Mouse (Mus musculus): ENCODE measurements around the gene Cxcl13. TPM values are rescaled to one million over a fixed set of nuclear protein-coding genes. Genes with fewer than 3 reads are reported as not detected.
"Not testable (repeated sequence)": the region's sequence is repeated elsewhere in the genome, so short reads cannot be mapped to it uniquely, and the experiment has no call there.

Gene Cxcl13
- 0.22 and 0.24 TPM in 2 replicates for polyA plus RNA-seq (2012; rRNA removed)

DNA sequence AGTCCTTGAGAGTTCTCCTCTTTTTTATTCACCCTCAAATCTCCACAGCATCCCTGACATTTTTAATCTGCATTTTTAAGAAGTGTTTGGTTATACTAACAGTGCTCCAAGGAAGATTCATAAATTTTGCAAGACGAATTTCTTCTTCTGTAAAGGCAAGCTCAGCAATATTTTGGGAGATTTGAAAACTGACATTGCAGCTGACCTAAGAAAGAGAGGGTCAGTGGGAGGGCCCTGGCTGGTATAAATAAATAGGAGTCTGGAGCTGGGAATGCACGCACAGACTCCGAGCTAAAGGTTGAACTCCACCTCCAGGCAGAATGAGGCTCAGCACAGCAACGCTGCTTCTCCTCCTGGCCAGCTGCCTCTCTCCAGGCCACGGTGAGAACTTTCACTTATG lies at the start of gene Cxcl13:
Gene Cxcl13 (plus strand): TSS at position 301 of the 400 bp plus-strand sequence.
- no peak for DNase-seq (ENCODE audit: low read depth)

DNA sequence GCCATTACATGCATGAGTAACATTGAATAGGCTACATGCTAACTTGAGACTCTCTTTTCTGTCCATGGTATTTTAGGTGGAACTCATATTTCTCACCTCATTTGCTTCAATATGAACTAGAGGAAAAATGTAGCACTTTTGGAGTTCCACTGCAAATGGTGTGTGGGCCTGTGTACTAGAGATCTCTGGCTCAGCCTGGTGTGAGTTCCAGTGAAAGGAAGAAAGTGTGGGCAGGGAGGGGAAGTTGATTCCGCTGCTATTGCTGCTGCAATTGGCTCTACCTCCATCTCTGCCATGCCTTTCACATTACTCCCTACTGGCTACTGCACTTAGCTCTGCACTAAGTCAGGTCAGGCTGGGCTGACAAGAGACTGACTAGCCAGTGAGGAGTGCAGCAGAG lies 45.7 kb upstream of the Cxcl13 start:
- no peak for DNase-seq (ENCODE audit: low read depth)

DNA sequence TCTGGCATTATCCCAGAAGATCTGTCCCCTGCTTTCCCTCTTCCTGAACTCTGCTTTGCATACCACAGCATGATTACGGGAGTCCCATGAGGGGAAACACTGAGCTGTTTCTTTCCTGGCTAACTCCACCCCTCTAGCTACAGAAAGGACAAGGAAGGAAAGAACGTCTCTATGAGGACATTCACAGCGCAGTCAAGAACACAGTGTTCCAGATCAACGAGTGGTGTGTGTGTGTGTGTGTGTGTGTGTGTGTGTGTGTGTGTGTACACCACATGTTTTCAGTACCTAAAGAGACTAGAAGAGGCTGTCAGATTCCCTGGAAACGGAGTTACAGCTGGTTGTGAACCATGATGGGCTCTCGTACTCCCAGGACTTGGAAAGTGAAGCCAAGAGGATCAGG lies 38.3 kb upstream of the Cxcl13 start:
- DNase-seq (ENCODE audit: low read depth): no peak

DNA sequence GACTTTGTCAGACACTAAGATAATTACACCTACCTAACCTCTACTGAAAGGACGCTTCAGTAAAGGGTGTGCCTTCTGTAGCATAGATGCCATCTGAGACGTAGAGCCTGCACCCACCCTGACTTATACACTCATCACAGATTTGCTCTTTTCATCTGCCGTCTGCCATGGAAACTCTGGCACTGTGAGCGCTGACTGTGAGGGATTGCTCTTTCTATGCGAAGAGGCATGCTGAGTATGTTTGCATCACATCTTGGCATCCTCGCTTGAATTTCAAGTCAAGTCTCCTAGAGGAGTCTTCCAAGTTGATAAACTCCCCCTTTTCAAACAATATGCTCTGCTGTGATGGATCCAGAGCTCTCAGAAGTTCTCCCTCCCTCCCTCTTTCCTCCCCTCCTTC lies 32.7 kb upstream of the Cxcl13 start:
- DNase-seq (ENCODE audit: low read depth): no peak

DNA sequence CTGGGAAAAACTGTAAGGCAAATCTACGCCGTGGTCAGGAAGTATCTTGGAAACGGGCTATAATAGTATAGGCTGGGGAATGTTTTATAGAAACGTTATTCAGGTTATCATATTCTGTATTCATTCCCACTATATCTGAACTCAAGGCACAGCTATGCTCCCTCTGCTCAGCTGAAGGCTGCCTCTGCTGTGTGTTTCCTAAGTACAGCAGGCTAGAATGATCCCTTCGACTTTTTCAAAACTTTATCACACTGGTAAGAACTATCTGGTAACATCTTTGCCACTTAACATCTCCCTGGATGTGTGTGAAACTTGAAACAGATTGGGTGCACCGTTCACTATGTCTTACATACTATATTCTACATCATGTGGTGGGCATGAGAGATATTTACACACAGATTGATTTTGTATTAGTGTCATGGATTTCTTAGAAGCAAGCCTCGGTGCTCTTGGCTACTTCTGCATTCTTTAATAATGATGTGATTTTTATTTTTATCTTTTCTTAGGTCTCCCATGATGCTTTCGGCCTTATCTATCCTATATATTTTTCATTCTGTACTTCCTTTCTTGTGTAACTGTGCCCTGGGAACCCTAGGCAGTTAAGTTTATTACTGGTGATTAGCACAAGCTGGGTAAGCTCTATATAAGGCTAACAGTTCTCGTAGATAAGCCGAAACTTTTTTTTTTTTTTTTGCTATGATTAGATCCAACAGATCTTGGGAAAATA lies 31.4 kb upstream of the Cxcl13 start:
- DNase-seq (ENCODE audit: low read depth): no peak

DNA sequence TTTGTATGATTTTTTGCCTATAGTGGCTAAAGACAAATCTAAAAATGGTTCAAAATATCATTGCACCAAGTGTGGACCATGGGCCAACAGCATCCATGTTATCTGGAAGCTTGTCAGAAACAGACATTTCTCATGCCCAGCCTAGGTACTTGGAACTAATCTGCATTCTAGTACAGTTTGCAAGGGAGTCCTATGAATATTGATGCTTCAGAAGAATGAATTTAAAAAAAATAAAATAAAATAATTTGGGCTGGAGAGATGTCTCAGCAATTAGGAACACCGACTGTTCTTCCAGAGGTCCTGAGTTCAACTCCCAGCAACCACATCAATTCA lies 30.9 kb upstream of the Cxcl13 start:
- no peak for DNase-seq (ENCODE audit: low read depth)

DNA sequence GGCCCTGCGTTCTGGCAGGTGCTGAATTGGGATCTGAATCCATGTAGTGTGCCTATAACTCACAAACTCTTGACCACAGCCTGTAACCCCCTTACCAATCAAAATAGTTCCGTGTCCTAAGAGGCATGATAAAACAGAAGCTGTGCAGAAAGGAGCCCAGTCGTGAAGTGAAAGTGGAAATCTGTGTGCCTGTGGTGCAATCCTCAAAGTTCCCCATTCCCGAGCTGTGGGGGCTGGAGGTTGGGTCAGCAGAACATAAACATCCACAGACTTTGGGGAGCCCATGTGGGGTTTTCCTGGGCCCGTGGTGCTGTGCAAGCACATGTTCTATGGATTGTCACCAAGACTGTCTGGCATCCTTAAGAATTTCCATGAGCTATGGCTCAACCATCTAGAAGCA lies 21.7 kb upstream of the Cxcl13 start:
- DNase-seq (ENCODE audit: low read depth): no peak

DNA sequence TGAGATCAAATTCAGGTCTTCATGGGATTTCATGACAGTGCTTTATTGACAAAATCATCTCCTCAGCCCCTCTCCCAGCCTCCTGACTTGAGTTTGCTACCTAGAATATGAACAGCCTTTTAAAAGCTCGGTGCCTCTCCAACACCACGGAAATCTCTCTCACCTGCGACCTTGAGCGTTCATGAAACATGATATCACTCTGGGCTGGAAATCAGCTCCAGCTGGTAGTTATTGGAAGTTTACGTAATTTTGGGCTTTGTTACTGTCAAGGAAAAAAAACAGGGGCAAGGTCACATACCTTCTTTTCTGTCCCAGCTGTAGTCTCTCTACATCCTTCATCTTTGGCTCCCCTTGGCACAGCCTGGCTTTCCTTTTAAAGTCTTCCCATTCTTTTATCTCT lies 20.7 kb upstream of the Cxcl13 start:
- DNase-seq (ENCODE audit: low read depth): no peak

DNA sequence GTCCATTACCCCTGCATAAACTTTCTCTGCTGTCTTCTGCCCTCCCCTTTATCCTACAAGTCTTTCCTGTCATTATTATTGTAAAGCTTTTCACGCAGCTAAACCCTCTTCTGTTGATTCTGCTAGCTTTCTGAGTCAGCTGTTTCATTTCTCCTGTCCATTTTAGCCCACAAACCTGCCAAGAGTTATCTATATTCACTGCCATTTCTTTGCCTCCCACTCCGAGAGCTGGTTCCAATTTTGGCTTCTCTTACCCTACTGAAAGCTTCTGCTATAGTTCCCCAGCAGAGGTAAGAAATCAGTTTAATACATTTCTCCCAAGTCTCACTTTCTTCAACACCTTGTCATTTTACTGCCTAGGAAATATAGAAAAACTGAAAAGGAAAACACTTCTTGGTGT lies 19.6 kb upstream of the Cxcl13 start:
- no peak for DNase-seq (ENCODE audit: low read depth)

DNA sequence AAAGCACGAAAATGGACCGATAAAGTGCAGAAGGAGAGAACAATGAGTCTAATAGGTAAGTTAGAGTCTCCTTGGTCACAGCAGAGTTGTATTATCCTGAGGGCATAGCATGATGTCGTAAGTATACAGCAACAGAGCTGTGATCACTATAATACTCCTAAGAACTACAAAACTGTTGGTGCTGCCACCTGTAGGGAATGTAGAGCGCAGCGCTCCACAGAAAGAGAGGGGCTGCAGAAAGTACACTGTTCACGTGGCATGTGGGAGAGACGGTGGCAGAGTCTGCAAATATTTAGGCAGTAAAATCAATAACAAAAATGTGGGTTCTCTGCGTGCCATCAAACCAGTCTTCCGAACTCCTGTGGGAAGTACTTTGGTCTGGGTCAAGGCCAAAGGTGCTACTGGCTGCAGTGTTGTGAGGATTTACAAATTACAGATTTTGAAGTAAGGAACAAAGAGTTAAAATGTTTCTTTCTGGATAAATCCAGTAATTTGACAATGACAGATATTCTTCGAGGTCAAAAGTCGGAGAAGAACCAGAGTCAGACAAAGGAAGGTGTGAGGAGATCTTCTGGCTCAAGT lies 18.6 kb upstream of the Cxcl13 start:
- no peak for DNase-seq (ENCODE audit: low read depth)

DNA sequence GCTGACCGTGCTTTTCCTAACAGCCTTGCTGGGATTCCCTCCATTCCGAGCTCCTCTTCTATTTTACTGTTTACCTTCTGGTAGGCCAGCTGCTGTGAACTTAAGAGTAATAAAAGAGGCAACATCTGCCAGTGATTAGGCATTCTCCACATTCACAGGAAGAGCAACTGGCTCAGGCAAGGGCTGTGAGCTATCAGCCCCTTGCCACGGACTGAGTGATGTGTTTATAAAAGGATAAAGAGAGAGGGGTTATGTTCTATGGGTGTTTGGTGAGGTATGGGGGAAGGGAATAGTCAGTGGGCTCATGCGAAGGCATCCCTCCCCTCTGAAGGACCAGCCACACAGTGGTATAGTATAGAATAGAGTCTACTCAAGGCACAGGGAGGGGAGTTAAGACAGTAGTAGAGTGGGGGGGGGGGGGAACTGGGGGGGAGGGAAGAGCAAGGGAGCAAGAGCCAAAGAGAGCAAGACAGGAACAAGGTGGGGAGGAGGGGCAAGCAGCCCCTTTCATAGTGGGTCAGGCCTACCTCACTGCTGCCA lies 16.0 kb upstream of the Cxcl13 start:
- no peak for DNase-seq (ENCODE audit: low read depth)

DNA sequence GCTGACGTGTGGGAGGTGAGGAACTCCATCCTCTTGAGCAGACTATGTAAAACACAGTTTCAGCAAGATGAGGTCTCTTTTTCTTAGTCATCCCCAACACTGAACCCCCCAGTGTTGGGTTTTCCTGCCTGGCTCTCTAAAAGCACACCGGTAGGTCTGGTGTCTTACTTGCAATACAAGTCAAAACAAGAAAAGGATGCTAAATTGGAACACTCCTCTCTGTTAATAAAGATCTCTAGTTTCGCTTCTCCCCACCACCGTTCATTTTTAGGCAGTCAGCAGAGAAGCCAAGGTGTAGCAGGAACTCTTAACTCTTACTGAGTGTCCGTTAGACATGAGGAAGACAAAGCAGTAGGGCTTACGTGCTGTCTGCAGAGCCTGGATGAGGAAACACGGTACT lies 15.2 kb upstream of the Cxcl13 start:
- no peak for DNase-seq (ENCODE audit: low read depth)

DNA sequence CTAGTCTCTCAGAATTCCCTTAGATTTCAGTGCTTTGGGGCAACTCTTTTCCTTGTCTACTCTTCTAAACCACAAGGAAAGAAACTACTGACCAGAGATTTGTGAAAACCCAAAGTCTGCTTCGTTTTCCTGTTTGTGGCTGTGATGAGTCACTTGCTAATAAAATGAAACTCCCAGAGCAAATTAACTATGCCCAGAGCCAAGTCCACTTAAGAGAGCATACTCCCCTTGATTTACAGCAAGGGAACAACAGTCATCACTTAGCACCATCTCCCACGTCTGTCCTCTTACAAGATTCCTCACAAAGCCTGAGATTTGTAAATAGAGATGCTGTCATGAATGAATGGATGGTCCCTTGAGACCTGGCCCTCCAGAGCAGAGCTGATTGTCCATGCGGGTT lies 11.6 kb upstream of the Cxcl13 start:
- no peak for DNase-seq (ENCODE audit: low read depth)

DNA sequence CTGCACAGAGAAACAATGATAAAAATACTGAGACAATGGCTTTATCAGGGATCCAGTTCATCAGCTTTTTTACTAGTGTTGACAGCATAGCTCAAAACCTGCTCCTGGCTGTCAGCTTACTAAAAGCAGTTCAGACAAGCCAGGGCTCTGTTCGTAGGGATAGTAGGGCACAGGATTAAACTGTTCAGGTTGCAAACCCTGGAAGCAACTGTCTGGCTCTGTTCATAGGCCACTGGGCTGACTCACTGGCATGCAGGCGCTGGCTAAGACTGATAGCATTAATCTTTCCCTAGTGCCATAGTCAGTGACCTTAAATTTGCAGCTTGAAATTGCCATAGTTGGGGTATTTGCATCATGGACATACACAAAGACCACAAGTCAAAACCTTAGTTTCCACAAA lies 10.4 kb upstream of the Cxcl13 start:
- no peak for DNase-seq (ENCODE audit: low read depth)

DNA sequence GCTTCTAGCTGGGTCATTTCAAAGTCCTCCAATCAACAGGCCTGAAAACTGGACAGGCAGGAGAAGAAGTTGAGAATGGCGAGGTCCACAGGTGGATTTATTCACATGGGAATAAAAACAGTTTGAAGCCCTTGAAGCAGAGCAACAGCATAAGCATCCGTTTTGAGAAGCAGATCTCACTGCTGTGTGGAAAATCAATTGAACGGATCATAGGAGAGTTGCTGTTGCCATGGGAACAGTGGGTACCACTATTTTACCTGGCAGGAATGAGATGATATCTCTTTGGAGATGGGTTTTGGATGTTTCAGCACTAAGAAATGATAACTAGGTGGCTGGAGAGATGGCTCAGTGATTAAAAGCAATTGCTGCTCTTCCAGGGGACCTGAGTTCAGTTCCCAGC lies 8.1 kb upstream of the Cxcl13 start:
- no peak for DNase-seq (ENCODE audit: low read depth)

DNA sequence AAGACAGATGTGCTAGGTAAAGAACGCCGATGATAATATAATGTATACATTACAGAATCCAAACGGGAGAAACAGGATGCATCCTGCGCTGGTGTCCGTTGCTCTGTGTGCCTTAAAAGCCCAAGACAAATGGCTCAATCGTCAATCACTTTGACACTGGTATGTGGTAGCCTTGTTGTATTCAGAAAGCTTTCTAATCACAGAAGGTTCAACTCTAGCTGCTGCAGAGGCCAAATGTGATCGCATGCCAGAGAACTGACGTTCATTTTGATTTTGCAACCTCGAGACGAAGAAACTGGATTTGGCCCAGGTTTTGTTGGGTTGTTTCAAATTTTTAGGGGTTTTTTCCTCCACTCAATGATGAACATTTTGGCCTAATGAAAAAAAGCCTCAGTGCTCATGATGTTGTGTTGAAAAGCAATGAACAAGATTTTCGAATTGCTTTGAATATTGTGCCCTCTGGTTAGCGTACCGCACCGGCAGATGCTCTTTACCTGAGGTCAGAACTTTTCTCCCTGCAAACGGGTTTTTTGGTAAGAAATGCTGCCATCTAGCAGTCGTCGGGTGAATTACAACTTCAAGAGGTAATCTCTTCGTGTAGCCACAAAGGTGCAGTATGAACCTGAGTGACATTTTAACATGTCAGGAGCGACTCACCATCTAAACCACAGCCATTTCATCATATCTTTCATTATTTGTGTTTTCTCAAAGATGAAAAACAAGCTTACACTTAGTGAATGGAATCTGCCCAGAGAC lies 6.6 kb upstream of the Cxcl13 start:
- no peak for DNase-seq (ENCODE audit: low read depth)

DNA sequence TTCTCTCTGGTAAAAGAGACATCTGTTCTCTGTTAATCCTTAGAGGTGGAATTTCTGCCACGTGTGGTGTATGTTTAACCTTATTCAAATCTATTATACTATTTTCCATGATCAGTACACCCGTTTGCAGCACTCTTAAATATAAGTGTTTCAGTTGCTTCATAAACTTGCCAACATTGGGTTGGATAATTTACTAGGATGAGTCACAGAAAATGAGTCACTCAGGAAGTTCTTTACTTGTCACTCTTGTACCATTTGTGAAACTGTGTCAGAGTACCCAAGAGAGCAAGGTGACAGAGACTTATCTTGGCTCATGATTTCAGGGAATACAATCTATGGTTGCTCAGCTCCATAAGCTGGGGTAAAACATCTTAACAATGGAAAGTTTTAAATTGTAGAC lies 8.2 kb downstream of the Cxcl13 start:
- DNase-seq (ENCODE audit: low read depth): no peak

DNA sequence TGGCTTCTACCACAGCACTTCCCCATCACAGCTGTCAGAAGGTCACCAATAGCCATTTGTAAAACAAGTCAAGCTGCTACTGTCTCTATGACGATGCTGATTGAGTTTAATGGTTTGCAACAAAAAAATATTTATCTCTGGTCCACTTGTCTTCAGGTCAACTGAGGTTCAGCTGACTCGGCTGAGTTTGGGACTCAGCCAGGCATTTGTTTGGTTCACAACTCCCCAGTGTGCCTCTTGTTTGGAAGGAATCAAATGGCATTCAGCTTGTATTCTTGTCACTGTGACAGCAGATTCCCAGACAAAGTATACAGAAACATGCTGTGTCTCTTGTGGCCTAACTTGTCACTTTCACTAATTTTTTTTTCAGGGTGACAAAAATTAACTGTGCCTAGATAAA lies 9.9 kb downstream of the Cxcl13 start:
- no peak for DNase-seq (ENCODE audit: low read depth)

DNA sequence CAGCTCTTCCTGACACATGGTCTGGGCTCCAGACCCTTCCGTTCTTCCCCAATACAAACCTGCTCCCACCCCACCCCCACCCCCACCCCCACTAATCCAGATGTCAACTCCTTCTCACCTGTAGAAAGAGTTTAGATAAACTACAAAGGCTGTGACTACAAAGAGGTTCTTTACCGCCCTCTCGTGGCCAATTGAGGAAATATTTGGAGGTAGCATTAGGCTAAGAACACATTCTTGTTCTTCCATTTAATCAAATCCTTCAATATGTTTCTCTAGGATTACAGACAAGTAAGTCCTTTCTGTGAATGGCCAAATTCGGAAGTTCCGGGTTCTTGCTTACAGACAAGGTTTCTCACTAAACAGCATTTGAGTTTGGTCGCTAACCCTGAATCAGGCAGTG lies 14.1 kb downstream of the Cxcl13 start:
- no peak for DNase-seq (ENCODE audit: low read depth)

DNA sequence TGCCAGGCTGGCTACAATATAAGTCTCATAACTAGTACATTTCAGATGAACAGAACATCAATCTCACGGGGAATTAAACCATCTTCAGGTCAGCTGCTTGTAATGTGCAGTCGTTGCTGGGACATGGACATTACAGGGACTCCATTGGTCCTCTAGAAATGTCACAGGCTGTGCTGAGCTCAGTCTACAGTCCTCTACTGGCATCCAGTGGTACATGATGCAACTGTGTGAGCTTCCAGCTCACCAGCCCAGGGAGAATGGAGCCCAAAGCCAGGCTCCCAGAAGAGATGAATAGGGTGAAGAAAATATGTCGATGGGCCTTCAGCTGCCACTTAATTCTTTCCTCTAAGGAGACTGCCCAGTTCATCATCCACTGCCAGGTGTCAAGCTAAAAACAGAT lies 15.5 kb downstream of the Cxcl13 start:
- DNase-seq (ENCODE audit: low read depth): no peak

DNA sequence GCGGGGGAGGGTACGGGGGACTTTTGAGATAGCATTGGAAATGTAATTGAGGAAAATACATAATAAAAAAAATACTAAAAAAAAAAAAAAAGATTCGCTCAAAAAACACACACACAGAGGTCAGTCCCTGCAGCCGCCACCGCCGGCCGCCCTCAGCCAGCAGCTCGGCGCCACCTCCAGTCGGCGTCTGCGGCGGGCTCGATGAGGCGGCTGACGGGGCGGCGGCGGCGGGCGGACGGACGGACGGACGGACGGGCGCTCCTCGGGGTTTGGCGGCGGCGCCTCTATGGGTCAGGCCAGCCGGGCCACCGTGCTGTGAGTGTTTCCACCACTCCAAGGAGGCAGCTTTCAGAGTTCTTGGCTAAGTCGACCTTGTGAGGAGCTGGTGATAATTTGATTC lies 17.1 kb downstream of the Cxcl13 start:
- DNase-seq (ENCODE audit: low read depth): not testable (repeated sequence)

DNA sequence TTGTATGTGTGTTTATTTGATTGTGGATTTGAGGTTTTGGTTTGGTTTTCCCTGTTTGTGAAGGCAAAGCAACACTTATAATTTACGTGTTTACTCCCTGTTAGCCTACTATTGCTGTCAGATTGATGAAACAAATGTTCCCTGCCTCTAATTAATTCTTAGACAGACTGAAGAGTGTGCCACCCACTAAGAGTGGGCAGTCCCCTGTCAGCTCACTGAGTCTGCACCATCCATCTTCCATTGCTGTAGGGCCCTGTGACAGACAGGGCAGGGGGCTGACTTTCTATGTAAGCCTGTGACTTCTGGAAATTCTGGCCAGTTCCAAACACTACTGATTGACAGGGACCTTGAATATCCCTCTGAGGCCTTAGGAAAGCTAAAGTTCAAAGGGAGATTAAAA lies 19.5 kb downstream of the Cxcl13 start:
- no peak for DNase-seq (ENCODE audit: low read depth)
